Mouse (Mus musculus): ENCODE measurements at regions not wholly inside any gene's neighbourhood (a gene's known extent, or its start where the extent isn't known, plus 50 kb on each side); places are given as distances from the start of the nearest gene placed in this dataset.

DNA sequence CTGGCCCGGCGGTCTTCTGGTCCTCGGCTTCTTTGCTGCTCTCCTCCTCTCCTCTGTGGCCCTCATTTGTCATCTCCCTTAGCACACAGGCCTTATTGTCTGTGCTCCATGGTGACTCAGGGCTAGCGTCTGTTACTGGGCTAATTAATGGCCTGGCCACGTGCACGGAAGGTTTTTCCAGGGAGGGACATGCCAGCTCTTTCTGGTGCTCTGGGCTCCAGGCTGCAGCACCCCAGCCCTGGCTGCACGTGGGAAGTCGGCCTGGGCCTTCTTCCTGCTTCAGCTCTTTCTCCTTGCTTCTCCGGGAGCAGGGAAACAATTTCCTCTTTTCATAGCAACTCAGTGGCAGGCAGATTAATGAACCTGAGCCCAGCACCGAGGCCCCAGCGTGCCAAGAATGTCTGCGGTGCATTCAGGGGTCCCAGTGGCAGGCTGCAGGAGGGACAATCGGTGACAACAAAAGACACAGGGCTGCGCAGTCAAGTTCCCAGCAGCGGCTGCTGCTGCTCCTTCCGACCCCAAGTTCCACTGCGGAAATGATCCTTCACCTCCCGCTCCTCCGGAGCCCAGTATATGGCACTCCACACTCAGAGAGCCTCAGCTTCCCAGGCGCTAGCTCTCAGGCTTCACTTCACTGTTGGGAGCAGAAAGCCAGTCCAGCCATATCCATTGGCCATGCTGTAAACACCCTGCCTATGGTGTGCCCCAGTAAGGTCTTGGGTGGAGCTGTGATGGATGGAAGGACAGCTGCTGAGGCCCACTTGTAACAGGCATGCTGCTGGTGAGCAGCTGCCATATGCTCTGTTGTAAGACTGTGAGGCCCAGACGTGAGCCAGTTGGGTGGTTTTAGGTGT lies 257.3 kb upstream of the Habp2 start:
- H3K27me3 ChIP-seq (ENCODE audit: control insufficient read depth, insufficient read depth, low read length): no peaks in the 10 kb centered on the region
- no peak overlapping the region for H3K27ac ChIP-seq (ENCODE audit: insufficient read depth, low read length)
- peak; percentile 17 to 46 for DNase-seq
- WGBS: 10% methylated on average over 21 of the region's 21 CpGs
- no peak overlapping the region for H3K4me3 ChIP-seq (replicated peaks; ENCODE audit: insufficient read depth, low read depth, low read length)
- TF ChIP-seq CTCF (IDR thresholded peaks at IDR 0.05; ENCODE audit: borderline replicate concordance, insufficient read depth, low read depth, low read length) (no peak), POLR2A (IDR thresholded peaks at IDR 0.05; ENCODE audit: borderline replicate concordance, insufficient read depth, low read length) (no peak)
- no peaks in the 10 kb centered on the region for H3K4me1 ChIP-seq (ENCODE audit: control insufficient read depth, insufficient read depth, low read length)

- no peak overlapping the region for H3K27ac ChIP-seq (ENCODE audit: insufficient read depth, low read length)
- TF ChIP-seq POLR2A (IDR thresholded peaks at IDR 0.05; ENCODE audit: borderline replicate concordance, insufficient read depth, low read length) (no peak), CTCF (IDR thresholded peaks at IDR 0.05; ENCODE audit: borderline replicate concordance, insufficient read depth, low read depth, low read length) (no peak)
- H3K4me3 ChIP-seq (replicated peaks; ENCODE audit: insufficient read depth, low read depth, low read length): no peak overlapping the region
- no peaks in the 10 kb centered on the region for H3K27me3 ChIP-seq (ENCODE audit: control insufficient read depth, insufficient read depth, low read length)
- DNase-seq: no peak
- no peaks in the 10 kb centered on the region for H3K4me1 ChIP-seq (ENCODE audit: control insufficient read depth, insufficient read depth, low read length)
- WGBS: 30% methylated on average over 4 of the region's 4 CpGs
Measured at GRCm38 (mm10) chr19:56030401-56030925, 256.5 kb upstream of the Habp2 start.

- H3K4me3 ChIP-seq (replicated peaks; ENCODE audit: insufficient read depth, low read depth, low read length): no peak overlapping the region
- DNase-seq: no peak
- no peaks in the 10 kb centered on the region for H3K27me3 ChIP-seq (ENCODE audit: control insufficient read depth, insufficient read depth, low read length)
- H3K4me1 ChIP-seq (ENCODE audit: control insufficient read depth, insufficient read depth, low read length): no peaks in the 10 kb centered on the region
- H3K27ac ChIP-seq (ENCODE audit: insufficient read depth, low read length): no peak overlapping the region
- 79% methylated on average over 4 of the region's 4 CpGs for WGBS
- no peak for TF ChIP-seq CTCF (IDR thresholded peaks at IDR 0.05; ENCODE audit: borderline replicate concordance, insufficient read depth, low read depth, low read length)
- no peak for TF ChIP-seq POLR2A (IDR thresholded peaks at IDR 0.05; ENCODE audit: borderline replicate concordance, insufficient read depth, low read length)
Measured at GRCm38 (mm10) chr19:56034552-56034951, 252.4 kb upstream of the Habp2 start.

DNA sequence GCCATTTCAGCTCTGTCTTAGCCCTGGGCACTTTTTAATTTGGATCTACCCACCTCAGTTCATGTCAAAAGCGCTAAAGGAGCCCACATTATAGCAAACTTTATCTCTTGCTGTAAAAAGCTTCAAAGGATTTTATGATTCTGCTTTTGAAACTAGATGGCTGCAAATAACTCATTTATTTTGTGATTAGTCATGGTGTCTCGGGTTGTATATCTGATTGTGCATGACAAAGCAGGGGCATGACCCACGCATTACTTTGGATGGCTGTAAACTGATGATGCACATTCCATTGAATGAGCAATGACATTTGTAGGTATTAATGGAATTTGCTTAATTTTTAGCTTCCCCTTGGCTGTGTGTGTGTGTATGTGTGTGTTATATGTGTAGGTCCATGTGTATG lies 249.4 kb upstream of the Habp2 start:
- Histone ChIP-seq H3K4me3 (replicated peaks; ENCODE audit: insufficient read depth, low read depth, low read length) (no peak overlapping the region), H3K27ac (ENCODE audit: insufficient read depth, low read length) (no peak overlapping the region), H3K4me1 (ENCODE audit: control insufficient read depth, insufficient read depth, low read length) (no peaks in the 10 kb centered on the region), H3K27me3 (ENCODE audit: control insufficient read depth, insufficient read depth, low read length) (no peaks in the 10 kb centered on the region)
- no peak for DNase-seq
- TF ChIP-seq CTCF (IDR thresholded peaks at IDR 0.05; ENCODE audit: borderline replicate concordance, insufficient read depth, low read depth, low read length) (no peak), POLR2A (IDR thresholded peaks at IDR 0.05; ENCODE audit: borderline replicate concordance, insufficient read depth, low read length) (no peak)
- WGBS: 89% methylated on average over 3 of the region's 3 CpGs

GRCm38 (mm10) chr19:56039091-56040004 lies 247.6 kb upstream of the Habp2 start:
- DNase-seq: no peak
- Histone ChIP-seq H3K4me3 (replicated peaks; ENCODE audit: insufficient read depth, low read depth, low read length) (no peak overlapping the region), H3K27me3 (ENCODE audit: control insufficient read depth, insufficient read depth, low read length) (no peaks in the 10 kb centered on the region), H3K27ac (ENCODE audit: insufficient read depth, low read length) (no peak overlapping the region), H3K4me1 (ENCODE audit: control insufficient read depth, insufficient read depth, low read length) (no peaks in the 10 kb centered on the region)
- no peak for TF ChIP-seq POLR2A (IDR thresholded peaks at IDR 0.05; ENCODE audit: borderline replicate concordance, insufficient read depth, low read length)
- TF ChIP-seq CTCF (IDR thresholded peaks at IDR 0.05; ENCODE audit: borderline replicate concordance, insufficient read depth, low read depth, low read length): no peak
- 34% methylated on average over 17 of the region's 17 CpGs for WGBS

- Histone ChIP-seq H3K27me3 (ENCODE audit: control insufficient read depth, insufficient read depth, low read length) (no peaks in the 10 kb centered on the region), H3K4me1 (ENCODE audit: control insufficient read depth, insufficient read depth, low read length) (no peaks in the 10 kb centered on the region), H3K4me3 (replicated peaks; ENCODE audit: insufficient read depth, low read depth, low read length) (no peak overlapping the region), H3K27ac (ENCODE audit: insufficient read depth, low read length) (no peak overlapping the region)
- WGBS: 85% methylated on average over 3 of the region's 3 CpGs
- TF ChIP-seq CTCF (IDR thresholded peaks at IDR 0.05; ENCODE audit: borderline replicate concordance, insufficient read depth, low read depth, low read length): no peak
- no peak for TF ChIP-seq POLR2A (IDR thresholded peaks at IDR 0.05; ENCODE audit: borderline replicate concordance, insufficient read depth, low read length)
- no peak for DNase-seq
Measured at GRCm38 (mm10) chr19:56041930-56042329, 245.0 kb upstream of the Habp2 start.

- H3K4me1 ChIP-seq (ENCODE audit: control insufficient read depth, insufficient read depth, low read length): no peaks in the 10 kb centered on the region
- H3K4me3 ChIP-seq (replicated peaks; ENCODE audit: insufficient read depth, low read depth, low read length): no peak overlapping the region
- 59% methylated on average over 16 of the region's 16 CpGs for WGBS
- no peaks in the 10 kb centered on the region for H3K27me3 ChIP-seq (ENCODE audit: control insufficient read depth, insufficient read depth, low read length)
- H3K27ac ChIP-seq (ENCODE audit: insufficient read depth, low read length): no peak overlapping the region
- no peak for TF ChIP-seq POLR2A (IDR thresholded peaks at IDR 0.05; ENCODE audit: borderline replicate concordance, insufficient read depth, low read length)
- TF ChIP-seq CTCF (IDR thresholded peaks at IDR 0.05; ENCODE audit: borderline replicate concordance, insufficient read depth, low read depth, low read length): no peak
- no peak for DNase-seq
Measured at GRCm38 (mm10) chr19:56046784-56047390, 240.1 kb upstream of the Habp2 start.

Measured in cerebellum, adult 2 months (tissue).